Mouse (Mus musculus): ENCODE measurements at regions not wholly inside any gene's neighbourhood (a gene's known extent, or its start where the extent isn't known, plus 50 kb on each side); places are given as distances from the start of the nearest gene placed in this dataset.

DNA sequence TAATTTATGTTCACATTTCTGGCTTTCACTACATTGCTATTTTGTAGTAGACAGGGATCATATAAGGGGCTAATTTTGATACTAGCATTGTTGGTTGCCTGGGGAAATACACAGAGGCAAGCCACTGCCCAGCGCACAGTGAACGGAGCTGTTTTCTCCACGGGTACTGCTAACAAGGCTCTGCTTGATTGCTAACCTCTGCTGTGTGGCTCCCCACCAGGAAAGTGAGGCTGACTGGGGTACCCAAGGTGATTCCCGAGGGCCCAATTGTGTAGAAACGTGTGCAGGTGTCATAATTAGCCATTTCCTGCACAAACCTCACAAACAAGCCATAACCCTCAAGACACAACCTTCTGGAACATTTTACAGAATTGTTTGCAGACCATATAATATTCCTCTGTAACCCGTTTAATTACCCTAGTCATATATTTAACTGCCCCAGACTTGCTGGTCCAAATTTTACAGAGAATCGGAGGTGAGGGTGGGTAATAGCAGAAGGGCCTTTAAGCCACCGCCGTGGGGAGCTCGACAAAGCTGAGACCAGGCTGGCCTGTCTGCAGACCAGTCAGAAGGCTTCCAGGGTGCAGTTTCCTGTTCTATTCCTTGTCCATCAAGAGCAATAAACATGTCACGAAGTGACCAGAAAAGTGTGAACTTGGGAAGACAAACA, 170.9 kb downstream of the Fam169b start:
- DNase-seq (ENCODE audit: low spot score in 2 of 2) = no peak

DNA sequence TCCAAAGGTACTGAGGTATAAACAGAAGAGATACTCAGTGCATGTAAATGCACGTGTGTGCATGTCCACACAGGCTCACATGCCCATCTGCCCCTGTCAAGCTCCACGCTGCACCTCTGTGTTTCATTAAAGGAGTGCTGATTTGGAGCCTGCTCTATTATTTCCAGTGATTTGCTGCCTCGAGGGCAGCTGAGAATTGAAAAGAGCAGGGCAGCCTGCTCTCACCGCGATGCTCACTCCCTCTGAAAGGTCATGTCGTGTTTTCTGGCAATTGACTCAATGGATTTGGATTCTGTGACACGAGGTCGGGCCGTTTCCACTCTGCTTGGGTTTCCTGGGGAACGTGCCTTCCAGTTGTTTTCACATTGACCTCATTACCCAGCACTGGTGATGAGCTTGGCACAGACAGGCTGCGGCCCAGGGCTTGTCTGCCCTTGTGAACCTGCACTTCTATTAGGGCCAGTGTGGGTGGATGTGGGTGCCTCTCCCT, 167.1 kb downstream of the Fam169b start:
- DNase-seq (ENCODE audit: low spot score in 2 of 2) = no peak

DNA sequence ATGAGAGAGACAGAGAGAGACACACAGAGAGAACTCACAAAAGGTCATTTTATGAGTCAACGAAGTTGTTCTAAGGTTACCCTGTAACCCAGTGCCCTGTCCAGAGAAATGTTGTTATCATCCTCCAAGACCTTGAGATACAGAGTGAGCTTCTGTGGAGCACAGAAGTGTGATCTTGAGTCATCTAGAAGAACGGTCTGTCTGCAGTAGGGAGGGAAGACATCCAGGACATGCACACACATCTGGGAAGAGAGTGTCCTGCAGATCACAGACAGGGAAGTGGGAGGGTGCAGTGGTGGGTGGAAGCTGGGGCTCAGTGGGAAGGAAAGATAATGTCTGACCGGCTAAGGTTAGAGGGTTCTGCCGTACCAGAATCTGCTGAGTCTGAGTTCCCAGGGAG, 155.3 kb downstream of the Fam169b start:
- DNase-seq (ENCODE audit: low spot score in 2 of 2) = no peak

DNA sequence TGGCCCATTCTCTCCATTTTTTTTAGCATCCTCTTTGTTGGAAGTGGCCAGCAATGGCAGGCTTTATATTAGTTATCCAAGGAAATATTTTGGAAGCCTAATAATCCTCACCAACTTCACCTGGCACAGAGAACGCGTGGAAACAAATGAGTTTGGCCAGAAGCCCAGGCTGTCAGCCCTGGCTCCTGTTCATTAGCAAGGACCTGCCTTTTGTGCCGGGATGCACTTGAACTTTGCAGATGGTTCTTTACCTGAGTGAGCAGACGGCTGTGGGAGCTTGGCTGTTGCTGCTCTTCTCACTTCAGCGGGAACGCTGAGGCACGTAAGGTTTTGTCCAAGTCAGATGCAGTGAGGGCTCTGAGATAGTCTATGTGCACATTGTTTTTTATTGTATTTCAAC, 142.3 kb downstream of the Fam169b start:
- no peak for DNase-seq (ENCODE audit: low spot score in 2 of 2)

DNA sequence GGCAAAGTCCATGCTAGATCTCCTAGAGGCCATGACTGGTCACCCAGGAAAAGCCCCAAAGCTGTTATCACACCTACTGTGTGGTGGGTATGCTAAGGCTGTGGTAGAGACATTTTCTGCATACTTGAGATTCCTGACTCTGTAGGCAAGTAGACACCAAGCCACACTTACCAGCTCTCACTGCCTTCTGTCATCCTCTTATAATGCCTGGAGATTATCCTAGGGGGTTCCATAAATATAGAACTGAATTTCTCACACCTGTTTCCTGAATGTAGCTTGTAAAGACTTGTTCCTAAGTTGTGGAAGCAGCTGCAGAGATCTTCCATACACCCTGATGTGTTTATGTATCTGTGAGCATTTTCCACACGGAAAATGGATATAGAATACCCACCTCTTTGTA, 139.1 kb downstream of the Fam169b start:
- DNase-seq (ENCODE audit: low spot score in 2 of 2) = no peak
